Mouse (Mus musculus) lung, embryonic 15.5 days (tissue): ENCODE measurements at regions not wholly inside any gene's neighbourhood (a gene's known extent, or its start where the extent isn't known, plus 50 kb on each side); places are given as distances from the start of the nearest gene placed in this dataset.

Experiments used
- ATAC-seq: fragments of 200-750 bp; cut with Nextera tagmentation; 2 replicates; pipeline ENCODE4 v1.8.0; 2017; ENCODE audit warnings: moderate number of reproducible peaks, borderline replicate concordance; ENCODE audit not compliant: low FRiP score, low TSS enrichment; ENCODE audit errors: extremely low read depth
- H3K27ac ChIP-seq: fragments of 300-500 bp; sonication (generic); 2 replicates; pipeline ENCODE4 v1.5.1; 2015; ENCODE audit warnings: moderate library complexity, mild to moderate bottlenecking, inconsistent platforms
- H3K27me3 ChIP-seq: fragments of 300-500 bp; sonication (generic); 2 replicates; pipeline ENCODE4 v1.6.1; 2015; ENCODE audit warnings: inconsistent platforms
- H3K36me3 ChIP-seq: fragments of 300-500 bp; sonication (generic); 2 replicates; pipeline ENCODE4 v1.6.1; 2015; ENCODE audit warnings: inconsistent platforms
- H3K4me1 ChIP-seq: fragments of 300-500 bp; sonication (generic); 2 replicates; pipeline ENCODE4 v1.6.1; 2015; ENCODE audit warnings: inconsistent platforms
- H3K4me2 ChIP-seq: fragments of 300-500 bp; sonication (generic); 2 replicates; pipeline ENCODE4 v1.6.1; 2015; ENCODE audit warnings: inconsistent platforms, mild to moderate bottlenecking, moderate library complexity
- H3K4me3 ChIP-seq: fragments of 300-500 bp; sonication (generic); 2 replicates; pipeline ENCODE4 v1.5.1; 2015; ENCODE audit warnings: mild to moderate bottlenecking, inconsistent platforms
- H3K9ac ChIP-seq: fragments of 300-500 bp; sonication (generic); 2 replicates; pipeline ENCODE4 v1.6.1; 2015; ENCODE audit warnings: inconsistent platforms
- H3K9me3 ChIP-seq: fragments of 300-500 bp; sonication (generic); 2 replicates; pipeline ENCODE4 v1.6.1; 2016; ENCODE audit warnings: inconsistent platforms
- WGBS: fragments of 180-500 bp; shearing (Covaris S2); methylation state at CpG from one replicate; pipeline ENCODE4 v1.1.7; 2015; 5-methylcytosine and 5-hydroxymethylcytosine counted together

DNA sequence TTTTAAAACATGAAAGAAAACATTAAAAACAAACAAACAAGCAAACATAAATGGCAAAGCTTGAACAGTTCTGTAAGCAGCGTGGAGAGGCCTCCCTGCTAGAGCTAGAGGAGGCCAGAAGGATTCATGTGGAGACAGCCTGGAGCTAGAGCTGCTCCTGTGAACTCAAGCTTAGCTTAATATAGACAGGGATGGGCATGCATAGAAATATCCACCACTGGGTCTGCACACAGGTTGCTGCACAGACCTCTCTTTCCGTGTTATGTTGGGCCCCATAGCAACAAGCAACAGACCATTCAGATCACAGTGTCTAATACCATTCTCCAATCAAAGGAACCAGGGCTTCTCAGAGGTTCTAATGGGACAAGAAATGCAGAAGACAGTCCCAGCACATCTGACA is 122.9 kb upstream of the Magi3 start:
- ATAC-seq: no peak
- 78% methylated on average over 2 of the region's 2 CpGs for WGBS
- H3K9me3 ChIP-seq: no peaks in the 10 kb centered on the region

DNA sequence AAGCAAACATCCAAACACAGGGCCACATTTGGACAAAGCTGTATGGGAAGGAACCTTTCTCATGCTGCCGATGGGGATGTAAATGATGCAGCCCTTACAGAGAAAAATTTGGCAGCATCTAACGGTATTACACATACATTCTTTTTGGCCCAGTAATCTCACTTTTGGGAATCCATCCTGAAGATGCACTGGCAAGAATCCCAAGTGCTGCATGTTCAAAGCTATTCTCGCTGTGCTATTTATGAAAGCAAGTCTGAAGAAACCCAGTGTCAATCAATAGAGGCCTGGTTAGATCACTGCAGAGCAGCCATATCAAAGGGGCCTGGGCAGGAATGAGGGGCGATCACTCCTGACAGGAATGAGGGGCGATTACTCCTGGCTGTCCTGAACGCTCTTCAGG is 122.0 kb upstream of the Magi3 start:
- no peaks in the 10 kb centered on the region for H3K27me3 ChIP-seq
- no peak overlapping the region for H3K4me2 ChIP-seq
- no peak overlapping the region for H3K9ac ChIP-seq
- no peak overlapping the region for H3K4me3 ChIP-seq
- no peaks in the 10 kb centered on the region for H3K4me1 ChIP-seq
- no peak; the same call in 1 of the 2 replicates for ATAC-seq
- no peaks in the 10 kb centered on the region for H3K36me3 ChIP-seq
- WGBS: 47% methylated on average over 6 of the region's 6 CpGs
- no peak overlapping the region for H3K27ac ChIP-seq
- H3K9me3 ChIP-seq: no peaks in the 10 kb centered on the region

More for the DNA sequence above, 122.9 kb upstream of the Magi3 start:
- no peaks in the 10 kb centered on the region for H3K27me3 ChIP-seq
- no peaks in the 10 kb centered on the region for H3K36me3 ChIP-seq
- no peak overlapping the region for H3K4me2 ChIP-seq
- no peak overlapping the region for H3K9ac ChIP-seq
- H3K4me1 ChIP-seq: no peaks in the 10 kb centered on the region
- H3K4me3 ChIP-seq: no peak overlapping the region
- no peak overlapping the region for H3K27ac ChIP-seq

DNA sequence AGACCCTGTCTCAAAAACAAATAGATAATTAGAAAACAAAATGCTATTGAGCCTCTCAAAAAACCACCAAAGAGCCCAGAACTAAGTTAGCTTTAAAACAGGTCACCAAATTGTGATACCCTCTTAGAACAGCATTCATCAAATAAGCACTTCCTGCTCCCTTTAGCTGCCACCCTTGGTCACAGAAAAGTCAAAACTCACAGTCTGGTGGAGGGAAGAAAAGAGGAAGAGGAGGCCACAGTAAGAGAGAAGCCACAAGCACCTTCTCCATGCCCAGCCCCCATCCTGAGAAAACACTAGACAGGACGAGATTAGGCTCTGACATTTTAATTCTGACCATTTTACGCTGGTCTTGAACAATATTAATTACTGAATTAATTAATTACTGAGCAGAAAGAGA is 120.2 kb upstream of the Magi3 start:
- 0 out of 2 replicates have a peak, but pooled peaks cover 7% of the 10 kb centered on the region for H3K4me1 ChIP-seq
- no peaks in the 10 kb centered on the region for H3K27me3 ChIP-seq
- H3K4me3 ChIP-seq: no peak overlapping the region
- H3K4me2 ChIP-seq: no peak overlapping the region
- H3K9ac ChIP-seq: no peak overlapping the region
- no peak overlapping the region for H3K27ac ChIP-seq
- no peak for ATAC-seq
- no peaks in the 10 kb centered on the region for H3K36me3 ChIP-seq
- WGBS: 57% methylated on average over 2 of the region's 2 CpGs
- no peaks in the 10 kb centered on the region for H3K9me3 ChIP-seq

DNA sequence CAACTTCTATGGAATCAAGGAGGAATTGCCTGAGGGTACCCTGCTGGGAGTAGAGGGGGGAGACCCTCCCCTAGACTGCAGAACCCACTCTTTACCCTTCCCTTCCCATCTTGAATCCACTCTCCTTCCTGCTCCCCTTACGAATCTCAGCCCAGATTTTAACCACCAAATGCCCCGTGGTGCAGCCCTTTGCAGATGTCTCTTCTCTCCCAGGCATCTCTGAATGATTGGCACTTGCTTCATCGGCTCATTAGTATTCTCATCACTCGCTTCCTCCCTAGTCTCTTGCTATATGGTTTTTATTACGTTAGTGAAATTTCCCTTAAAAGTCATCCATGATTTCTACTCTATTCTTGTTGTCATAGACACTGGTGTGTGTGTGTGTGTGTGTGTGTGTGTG is 116.7 kb upstream of the Magi3 start:
- Histone ChIP-seq H3K9ac (no peak overlapping the region), H3K27me3 (no peaks in the 10 kb centered on the region), H3K4me1 (0 out of 2 replicates have a peak, but pooled peaks cover 12% of the 10 kb centered on the region), H3K4me3 (no peak overlapping the region), H3K9me3 (no peaks in the 10 kb centered on the region), H3K4me2 (no peak overlapping the region), H3K27ac (no peak overlapping the region), H3K36me3 (no peaks in the 10 kb centered on the region)
- 75% methylated on average over 5 of the region's 5 CpGs for WGBS
- no peak for ATAC-seq

DNA sequence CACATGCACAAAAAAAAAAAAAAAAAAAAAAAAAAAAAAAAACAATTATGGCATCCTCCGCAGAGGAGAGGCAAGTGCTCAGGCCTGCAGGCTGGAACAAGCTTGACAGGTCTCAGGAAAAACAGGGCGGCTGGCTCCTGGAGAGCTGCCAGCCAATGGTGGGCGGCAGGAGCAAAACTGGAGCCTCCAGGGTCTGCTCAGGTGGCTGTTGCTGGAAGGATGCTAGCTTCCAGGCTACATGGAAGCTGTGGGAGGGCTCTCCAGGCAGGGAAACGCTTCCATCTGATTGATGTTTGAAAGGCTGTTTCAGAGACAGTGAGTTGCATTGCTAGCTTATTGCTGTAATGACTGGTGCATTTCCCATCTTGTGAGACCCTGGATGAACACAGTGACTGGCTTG is 116.1 kb upstream of the Magi3 start:
- no peak overlapping the region for H3K9ac ChIP-seq
- 32% methylated on average over 4 of the region's 4 CpGs for WGBS
- no peaks in the 10 kb centered on the region for H3K36me3 ChIP-seq
- no peaks in the 10 kb centered on the region for H3K27me3 ChIP-seq
- no peak overlapping the region for H3K27ac ChIP-seq
- H3K4me3 ChIP-seq: no peak overlapping the region
- H3K4me1 ChIP-seq: 0 out of 2 replicates have a peak, but pooled peaks cover 12% of the 10 kb centered on the region
- no peak overlapping the region for H3K4me2 ChIP-seq
- no peaks in the 10 kb centered on the region for H3K9me3 ChIP-seq
- ATAC-seq: 0 out of 2 replicates have a peak, but pooled peaks have one; percentile 35

DNA sequence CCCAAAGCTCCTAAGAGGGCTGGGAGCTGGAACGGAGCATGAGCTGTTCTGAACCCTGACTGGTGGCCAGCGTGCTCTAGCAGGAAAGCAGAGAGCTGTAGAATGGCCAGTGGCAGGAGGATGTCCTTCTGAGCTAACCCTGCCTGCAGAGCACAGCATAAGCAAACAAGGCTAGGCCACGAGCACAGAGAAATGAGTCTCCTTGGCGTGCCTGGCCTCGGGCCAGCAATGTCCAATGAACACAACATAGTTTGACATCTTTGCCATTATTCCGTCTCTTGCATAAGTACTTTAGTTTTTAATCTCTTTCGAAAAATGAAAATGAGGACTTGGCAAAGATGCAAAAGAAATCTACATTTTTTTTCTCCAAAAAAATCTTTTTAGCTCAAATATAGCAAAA is 114.6 kb upstream of the Magi3 start:
- Histone ChIP-seq H3K4me3 (no peak overlapping the region), H3K27me3 (no peaks in the 10 kb centered on the region), H3K36me3 (no peaks in the 10 kb centered on the region), H3K27ac (no peak overlapping the region), H3K9ac (no peak overlapping the region), H3K9me3 (no peaks in the 10 kb centered on the region), H3K4me1 (0 out of 2 replicates have a peak, but pooled peaks cover 12% of the 10 kb centered on the region), H3K4me2 (no peak overlapping the region)
- ATAC-seq: no peak
- WGBS: 43% methylated on average over 7 of the region's 7 CpGs

DNA sequence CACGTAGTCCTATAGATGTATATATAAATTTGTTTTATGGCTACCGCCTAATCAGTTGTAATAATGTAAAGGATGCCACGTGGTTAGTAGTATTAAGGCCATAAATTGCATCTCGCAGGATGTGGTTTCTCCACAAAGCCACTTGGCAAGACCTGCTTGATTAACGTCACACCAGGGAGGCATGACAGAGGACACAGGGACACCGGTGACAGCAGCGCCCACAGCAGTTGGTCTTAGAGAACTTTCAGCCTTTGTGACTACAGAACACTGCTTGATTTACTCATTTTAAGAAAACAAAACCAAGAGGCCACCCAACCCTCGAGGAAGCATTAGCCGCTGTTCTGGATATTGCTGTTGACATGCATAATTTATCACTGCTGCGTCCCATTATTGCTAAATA is 113.2 kb upstream of the Magi3 start:
- H3K27me3 ChIP-seq: no peaks in the 10 kb centered on the region
- 78% methylated on average over 10 of the region's 10 CpGs for WGBS
- no peak overlapping the region for H3K9ac ChIP-seq
- H3K4me3 ChIP-seq: no peak overlapping the region
- ATAC-seq: no peak
- 0 out of 2 replicates have a peak, but pooled peaks cover 12% of the 10 kb centered on the region for H3K4me1 ChIP-seq
- H3K27ac ChIP-seq: no peak overlapping the region
- H3K36me3 ChIP-seq: no peaks in the 10 kb centered on the region
- H3K9me3 ChIP-seq: no peaks in the 10 kb centered on the region
- H3K4me2 ChIP-seq: no peak overlapping the region

DNA sequence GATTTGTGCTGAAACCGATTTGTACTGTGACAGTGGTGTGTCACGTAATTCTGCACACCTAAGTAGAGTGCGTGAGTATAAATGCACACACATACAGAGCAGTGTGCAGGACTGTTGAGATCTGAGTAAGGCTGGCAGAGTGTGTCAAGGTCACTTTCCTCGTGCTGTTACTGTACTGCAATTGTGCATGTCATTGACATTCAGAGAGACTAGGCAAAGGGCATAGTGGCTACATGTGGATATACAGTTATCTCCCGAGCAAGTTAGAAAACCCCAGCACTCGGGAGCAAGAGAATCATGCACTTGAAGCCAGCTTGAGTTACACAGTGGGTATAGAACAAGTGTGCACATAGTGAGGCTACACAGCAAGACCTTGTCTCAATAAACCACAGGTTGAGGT is 110.5 kb upstream of the Magi3 start:
- Histone ChIP-seq H3K9ac (no peak overlapping the region), H3K4me1 (0 out of 2 replicates have a peak, but pooled peaks cover 5% of the 10 kb centered on the region), H3K4me2 (no peak overlapping the region), H3K36me3 (no peaks in the 10 kb centered on the region), H3K27me3 (no peaks in the 10 kb centered on the region), H3K27ac (no peak overlapping the region), H3K9me3 (no peaks in the 10 kb centered on the region), H3K4me3 (no peak overlapping the region)
- no peak for ATAC-seq
- 77% methylated on average over 6 of the region's 6 CpGs for WGBS

DNA sequence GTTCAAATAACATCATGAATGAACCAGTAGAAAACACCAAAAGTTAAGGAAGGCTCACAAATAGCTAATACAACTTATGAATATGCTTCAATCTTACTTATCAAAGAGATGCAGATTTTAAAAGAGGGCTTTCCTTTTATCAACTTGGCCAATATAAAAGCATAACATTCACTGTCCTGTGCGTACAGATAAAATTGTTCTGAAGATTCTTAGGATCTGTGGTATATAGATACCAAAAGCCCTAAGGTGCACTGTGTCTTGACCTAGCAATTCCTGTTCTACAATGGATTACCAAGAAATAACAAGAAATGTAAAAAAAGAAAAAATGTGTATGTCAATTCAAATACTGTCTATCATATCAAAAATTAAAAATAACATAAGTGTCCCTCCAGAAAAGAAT is 107.7 kb upstream of the Magi3 start:
- WGBS: 96% methylated on average over 1 of the region's 1 CpGs
- Histone ChIP-seq H3K9ac (no peak overlapping the region), H3K27me3 (no peaks in the 10 kb centered on the region; the same call in 1 of the 2 replicates), H3K4me2 (no peak overlapping the region), H3K4me3 (no peak overlapping the region), H3K27ac (no peak overlapping the region), H3K9me3 (no peaks in the 10 kb centered on the region), H3K36me3 (no peaks in the 10 kb centered on the region), H3K4me1 (no peaks in the 10 kb centered on the region)
- ATAC-seq: no peak

DNA sequence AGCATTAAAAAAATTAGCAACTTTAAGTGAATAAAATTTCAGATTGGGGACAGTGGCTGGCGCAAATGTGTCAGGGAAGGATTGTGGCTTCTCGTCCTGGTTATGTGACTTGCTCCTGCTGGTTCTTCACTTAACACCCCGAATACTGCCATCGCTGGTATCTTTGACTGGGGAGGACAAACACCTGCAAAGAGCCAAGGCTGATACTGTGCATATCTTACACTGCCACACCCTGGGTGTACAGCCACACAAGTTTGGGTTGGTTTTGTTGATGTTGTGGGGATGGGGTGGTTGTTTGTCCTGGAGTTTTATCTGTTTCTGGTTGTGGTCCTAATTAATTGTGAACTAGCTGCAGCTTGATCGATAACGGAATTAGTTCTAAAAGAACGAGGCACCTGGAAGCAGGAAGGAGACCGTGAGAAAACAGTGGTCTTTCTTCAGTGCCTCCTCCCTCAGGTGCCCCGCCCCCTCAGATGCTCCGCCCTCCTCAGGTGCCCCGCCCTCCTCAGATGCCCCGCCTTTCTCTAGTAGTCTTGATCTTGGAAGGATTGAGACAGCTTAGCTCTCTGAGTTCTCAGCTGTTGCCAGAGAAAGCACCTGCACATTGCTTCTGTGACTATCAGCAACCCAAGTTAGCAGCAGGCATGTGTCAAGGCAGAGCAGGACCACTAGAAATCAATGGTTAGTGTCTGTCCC is 107.0 kb upstream of the Magi3 start:
- H3K27me3 ChIP-seq: no peaks in the 10 kb centered on the region; the same call in 1 of the 2 replicates
- no peak overlapping the region for H3K9ac ChIP-seq
- H3K4me1 ChIP-seq: no peaks in the 10 kb centered on the region
- H3K4me3 ChIP-seq: no peak overlapping the region
- WGBS: 77% methylated on average over 12 of the region's 12 CpGs
- no peaks in the 10 kb centered on the region for H3K36me3 ChIP-seq
- ATAC-seq: no peak
- no peak overlapping the region for H3K27ac ChIP-seq
- H3K4me2 ChIP-seq: no peak overlapping the region
- no peaks in the 10 kb centered on the region for H3K9me3 ChIP-seq

DNA sequence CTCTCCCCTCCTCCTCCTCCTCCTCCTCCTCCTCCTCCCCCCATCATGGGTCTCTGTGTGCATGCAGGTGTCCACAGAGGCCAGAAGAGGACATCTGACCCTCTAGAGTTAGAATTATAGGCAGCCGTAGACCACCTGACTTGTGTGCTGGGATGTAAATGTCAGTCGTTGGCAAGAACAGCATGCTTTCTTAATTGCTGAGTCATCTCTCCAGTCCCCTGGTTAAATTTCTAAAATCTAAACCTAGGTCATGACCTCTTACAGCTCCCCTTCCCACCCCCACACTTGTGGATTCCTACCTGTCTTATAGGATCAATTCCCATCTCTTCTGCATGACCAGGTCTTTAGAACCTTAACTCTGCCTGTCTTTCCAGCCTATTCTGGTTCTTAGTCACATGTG is 102.4 kb upstream of the Magi3 start:
- 75% methylated on average over 2 of the region's 2 CpGs for whole genome bisulfite sequencing
- ATAC-seq: no peak
- peaks cover 27% of the 10 kb centered on the region for H3K4me1 ChIP-seq

DNA sequence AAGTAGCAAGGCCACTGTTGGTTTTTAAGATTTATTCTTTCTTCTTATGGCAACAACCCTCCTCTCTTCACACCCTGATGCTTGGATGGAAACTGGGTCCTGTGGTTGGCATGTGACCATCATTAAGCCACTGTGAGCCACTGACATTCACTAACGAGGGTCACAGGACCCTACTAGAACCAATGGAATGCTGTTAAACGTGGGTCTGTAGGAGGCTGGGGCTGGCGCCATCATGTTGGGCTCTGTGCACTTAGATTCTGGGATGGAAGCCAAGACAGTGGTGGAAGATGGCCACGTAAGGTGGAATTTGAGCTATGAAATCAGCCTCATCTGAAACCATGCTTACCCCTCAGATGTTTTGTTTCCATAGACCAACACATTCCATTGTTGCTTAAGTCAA is 100.2 kb upstream of the Magi3 start:
- 31% methylated on average over 4 of the region's 4 CpGs for WGBS
- H3K4me3 ChIP-seq: no peak overlapping the region
- no peak overlapping the region for H3K9ac ChIP-seq
- no peak overlapping the region for H3K4me2 ChIP-seq
- H3K9me3 ChIP-seq: no peaks in the 10 kb centered on the region
- H3K27ac ChIP-seq: no peak overlapping the region
- peaks cover 27% of the 10 kb centered on the region for H3K4me1 ChIP-seq
- no peak for ATAC-seq
- H3K36me3 ChIP-seq: no peaks in the 10 kb centered on the region
- no peaks in the 10 kb centered on the region; the same call in 1 of the 2 replicates for H3K27me3 ChIP-seq

More for the DNA sequence above, 102.4 kb upstream of the Magi3 start:
- Histone ChIP-seq H3K4me3 (no peak overlapping the region), H3K27me3 (no peaks in the 10 kb centered on the region; the same call in 1 of the 2 replicates), H3K9ac (no peak overlapping the region), H3K9me3 (no peaks in the 10 kb centered on the region), H3K4me2 (no peak overlapping the region), H3K27ac (no peak overlapping the region), H3K36me3 (no peaks in the 10 kb centered on the region)
